Mouse (Mus musculus): ENCODE measurements around the gene Fam160b1. TPM values are rescaled to one million over a fixed set of nuclear protein-coding genes. Genes with fewer than 3 reads are reported as not detected.
A peak's percentile ranks its signal among the peaks of the same experiment; 100 is the strongest.

Fam160b1 gene
- 28.7 and 29.0 TPM in 2 replicates for total RNA-seq (2015)
- total RNA-seq (2017), result 18.4 and 18.8 TPM in 2 replicates

GRCm38 (mm10) chr19:57360341-57361130 lies at the start of gene Fam160b1:
Fam160b1 (plus strand) TSS chr19:57360680.
- peak; percentile 72 for ATAC-seq (ENCODE audit: poor library complexity, severe bottlenecking)

- ATAC-seq (ENCODE audit: poor library complexity, severe bottlenecking), result no peak
These were observed 47.3 kb upstream of the Fam160b1 start for GRCm38 (mm10) chr19:57313226-57313625.

GRCm38 (mm10) chr19:57313891-57314345 lies 46.6 kb upstream of the Fam160b1 start:
- ATAC-seq (ENCODE audit: poor library complexity, severe bottlenecking), result no peak

GRCm38 (mm10) chr19:57314346-57315012 lies 46.0 kb upstream of the Fam160b1 start, which contains the start of gene Ablim1:
Ablim1 (minus strand) TSS chr19:57314919.
- ATAC-seq (ENCODE audit: poor library complexity, severe bottlenecking), result peak; percentile 40

- no peak for ATAC-seq (ENCODE audit: poor library complexity, severe bottlenecking)
These were observed 45.4 kb upstream of the Fam160b1 start for GRCm38 (mm10) chr19:57315013-57315565.

GRCm38 (mm10) chr19:57316597-57316996 lies 43.9 kb upstream of the Fam160b1 start:
- ATAC-seq (ENCODE audit: poor library complexity, severe bottlenecking), result no peak

- no peak for ATAC-seq (ENCODE audit: poor library complexity, severe bottlenecking)
These were observed 39.7 kb upstream of the Fam160b1 start for GRCm38 (mm10) chr19:57320656-57321382.

- no peak for ATAC-seq (ENCODE audit: poor library complexity, severe bottlenecking)
These were observed 38.6 kb upstream of the Fam160b1 start for GRCm38 (mm10) chr19:57321839-57322238.

- no peak for ATAC-seq (ENCODE audit: poor library complexity, severe bottlenecking)
These were observed 38.0 kb upstream of the Fam160b1 start for GRCm38 (mm10) chr19:57322491-57322890.

GRCm38 (mm10) chr19:57323087-57323486 lies 37.4 kb upstream of the Fam160b1 start:
- no peak for ATAC-seq (ENCODE audit: poor library complexity, severe bottlenecking)

GRCm38 (mm10) chr19:57325748-57326300 lies 34.7 kb upstream of the Fam160b1 start:
- peak; percentile 73 for ATAC-seq (ENCODE audit: poor library complexity, severe bottlenecking)

- no peak for ATAC-seq (ENCODE audit: poor library complexity, severe bottlenecking)
These were observed 32.8 kb upstream of the Fam160b1 start for GRCm38 (mm10) chr19:57327679-57328078.

- no peak for ATAC-seq (ENCODE audit: poor library complexity, severe bottlenecking)
These were observed 32.2 kb upstream of the Fam160b1 start for GRCm38 (mm10) chr19:57328269-57328668.

GRCm38 (mm10) chr19:57328792-57329191 lies 31.7 kb upstream of the Fam160b1 start:
- peak; percentile 43; the same call in 1 of the 2 replicates for ATAC-seq (ENCODE audit: poor library complexity, severe bottlenecking)

- ATAC-seq (ENCODE audit: poor library complexity, severe bottlenecking), result no peak
These were observed 30.2 kb upstream of the Fam160b1 start for GRCm38 (mm10) chr19:57330309-57330708.

- ATAC-seq (ENCODE audit: poor library complexity, severe bottlenecking), result no peak
These were observed 29.2 kb upstream of the Fam160b1 start for GRCm38 (mm10) chr19:57331237-57331636.

GRCm38 (mm10) chr19:57333356-57333755 lies 27.1 kb upstream of the Fam160b1 start:
- no peak for ATAC-seq (ENCODE audit: poor library complexity, severe bottlenecking)

GRCm38 (mm10) chr19:57335135-57335534 lies 25.3 kb upstream of the Fam160b1 start:
- no peak for ATAC-seq (ENCODE audit: poor library complexity, severe bottlenecking)

- no peak for ATAC-seq (ENCODE audit: poor library complexity, severe bottlenecking)
These were observed 21.1 kb upstream of the Fam160b1 start for GRCm38 (mm10) chr19:57339281-57339864.
